Mouse (Mus musculus) kidney, adult 2 months (tissue): ENCODE results near the gene Cenpu.

Source experiments
- CTCF ChIP-seq: fragments of 200-500 bp; conservative IDR thresholded peaks from 2 replicates; pipeline ENCODE4 v1.5.1; 2011; ENCODE audit warnings: low read depth, mild to moderate bottlenecking, control low read depth, low read length, moderate library complexity, mixed read lengths; ENCODE audit not compliant: insufficient read depth, insufficient read length
- POLR2A ChIP-seq: fragments of 200-500 bp; IDR thresholded peaks from one replicate; pipeline ENCODE4 v1.6.1; 2011; ENCODE audit warnings: low read depth, low read length, control low read depth

DNA sequence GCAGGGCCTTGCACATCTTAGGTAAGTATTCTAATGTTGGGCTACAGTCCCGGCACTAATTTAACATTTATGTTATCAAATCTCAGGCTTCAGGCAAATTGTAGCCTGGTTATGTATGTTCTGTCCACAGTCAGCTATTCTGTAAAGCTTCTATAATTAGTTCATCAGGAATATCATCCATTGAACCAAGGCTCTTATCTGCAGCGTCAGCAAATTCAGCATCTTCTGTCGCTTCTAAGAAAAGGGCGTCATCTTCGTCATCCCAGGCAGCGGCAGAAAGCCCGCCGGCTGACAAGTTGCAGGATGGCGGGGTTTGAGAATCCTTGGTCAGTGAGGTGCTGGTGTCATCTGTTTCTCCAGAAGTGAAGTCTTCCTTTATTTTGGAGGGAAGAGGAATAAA, 27.0 kb downstream of the Cenpu start:
- TF ChIP-seq CTCF: no peak
- no peak for TF ChIP-seq POLR2A
